Mouse (Mus musculus) spleen, postnatal 10 days (tissue): ENCODE measurements around the gene B3gnt2.
A peak's percentile ranks its signal among the peaks of the same experiment; 100 is the strongest.

Source experiments
- DNase-seq, 2 experiments: peaks; one replicate each; pipeline ENCODE4 v3.0.0; 2021 to 2022; ENCODE audit warnings: low spot score in 2 of 2

Gene B3gnt2

GRCm38 (mm10) chr11:22815143-22815542 lies 45.6 kb downstream of the B3gnt2 start:
- DNase-seq, result no peak

GRCm38 (mm10) chr11:22813921-22814704 lies 46.6 kb downstream of the B3gnt2 start:
- DNase-seq, result peak in 1 of 2 experiments; percentile 33

DNA sequence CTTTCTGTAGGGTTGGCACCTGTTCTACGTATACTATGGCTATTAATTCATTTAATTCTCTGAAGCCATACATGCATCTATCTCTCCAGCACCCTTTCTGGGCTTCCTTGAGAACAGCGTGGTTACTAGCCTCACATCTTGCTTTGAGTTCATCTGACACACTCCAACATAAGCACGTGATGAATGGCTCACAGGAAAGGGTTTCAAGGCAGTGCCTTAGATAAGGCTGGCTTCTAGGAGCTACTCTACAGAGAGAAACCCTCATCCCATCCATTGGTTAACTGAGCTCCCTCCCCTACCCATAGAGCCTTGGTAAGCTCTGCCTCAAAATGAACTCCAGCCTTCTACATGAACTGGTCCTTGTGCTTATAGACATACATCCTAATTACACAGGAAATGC lies 47.3 kb downstream of the B3gnt2 start:
- no peak for DNase-seq

- no peak for DNase-seq
Observed at GRCm38 (mm10) chr11:22811413-22811812, 49.3 kb downstream of the B3gnt2 start.

- DNase-seq, result no peak
Observed at GRCm38 (mm10) chr11:22809465-22810096, 51.2 kb downstream of the B3gnt2 start.

GRCm38 (mm10) chr11:22808040-22808439 lies 52.7 kb downstream of the B3gnt2 start:
- DNase-seq, result no peak

DNA sequence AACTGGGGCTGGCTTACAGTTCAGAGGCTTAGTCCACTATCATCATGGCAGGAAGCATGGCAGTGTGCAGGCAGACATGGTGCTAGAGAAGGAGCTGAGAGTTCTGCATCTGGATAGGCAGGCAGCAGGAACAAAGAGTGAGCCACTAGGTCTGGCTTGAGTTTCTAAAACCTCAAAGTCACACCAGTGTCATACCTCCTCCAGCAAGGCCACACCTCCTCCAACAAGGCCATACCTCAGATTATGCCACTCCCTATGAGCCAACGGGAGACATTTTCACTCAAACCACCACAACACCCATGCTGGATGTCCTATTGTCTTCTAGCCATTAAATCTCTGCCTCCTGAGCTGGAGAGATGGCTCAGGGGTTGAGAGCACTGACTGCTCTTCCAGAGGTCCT lies 55.6 kb downstream of the B3gnt2 start:
- no peak for DNase-seq

GRCm38 (mm10) chr11:22799987-22800424 lies 60.8 kb downstream of the B3gnt2 start:
- DNase-seq, result no peak

DNA sequence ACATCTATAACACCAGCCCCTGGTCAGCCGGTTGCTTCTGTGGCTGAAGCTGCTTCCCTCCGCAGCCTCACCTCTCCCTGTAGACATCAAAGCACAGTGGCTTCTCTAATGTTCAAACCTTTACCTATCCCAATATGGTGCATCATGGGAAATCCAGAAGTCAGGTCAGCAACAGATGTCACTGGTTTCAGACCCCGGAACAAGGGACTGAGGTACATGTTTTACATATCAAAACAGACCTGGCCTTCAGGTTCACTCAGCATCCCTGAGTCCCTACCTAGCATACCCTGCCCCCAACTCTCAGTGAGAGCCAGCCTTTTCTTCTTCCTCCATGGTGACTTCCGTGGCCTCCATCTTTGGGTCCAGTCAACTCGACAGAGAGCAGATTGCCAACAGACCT lies 61.8 kb downstream of the B3gnt2 start:
- no peak for DNase-seq

DNA sequence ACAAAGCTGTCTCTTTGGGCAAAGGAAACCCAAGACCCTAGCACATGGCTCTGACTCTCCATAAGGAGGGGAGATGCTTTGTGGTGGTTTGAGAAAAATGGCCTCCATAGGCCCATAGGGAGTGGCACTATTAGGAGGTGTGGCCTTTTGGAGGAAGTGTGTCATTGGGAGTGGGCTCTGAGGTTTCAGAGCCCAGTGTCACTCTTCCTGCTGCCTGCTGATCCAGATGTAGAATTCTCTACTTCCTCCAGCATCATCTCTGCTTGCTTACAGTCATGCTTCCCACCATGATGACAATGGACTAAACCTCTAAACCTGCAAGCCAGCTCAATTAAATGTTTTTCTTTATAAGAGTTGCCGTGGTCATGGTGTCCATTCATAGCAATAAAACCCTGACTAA lies 66.0 kb downstream of the B3gnt2 start:
- peak in 1 of 2 experiments; percentile 7 for DNase-seq

DNA sequence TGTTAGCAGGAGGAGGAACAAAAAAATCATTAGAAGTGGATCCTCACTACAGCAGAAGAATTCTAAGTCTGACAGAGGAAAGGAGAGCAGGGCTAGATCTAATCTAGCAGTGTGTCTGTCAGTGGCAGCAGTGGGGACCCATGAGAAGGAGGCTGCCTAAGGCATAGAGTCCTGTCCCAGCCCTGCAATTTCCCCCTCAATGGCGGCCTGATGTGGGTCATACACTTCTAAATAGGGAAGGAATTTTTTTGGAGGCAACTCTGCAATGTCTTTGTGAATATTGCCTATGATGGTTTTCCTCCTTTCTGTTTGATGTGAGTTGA lies 66.9 kb downstream of the B3gnt2 start:
- DNase-seq, result no peak

GRCm38 (mm10) chr11:22793176-22793880 lies 67.4 kb downstream of the B3gnt2 start:
- peak in 1 of 2 experiments; percentile 12 for DNase-seq

DNA sequence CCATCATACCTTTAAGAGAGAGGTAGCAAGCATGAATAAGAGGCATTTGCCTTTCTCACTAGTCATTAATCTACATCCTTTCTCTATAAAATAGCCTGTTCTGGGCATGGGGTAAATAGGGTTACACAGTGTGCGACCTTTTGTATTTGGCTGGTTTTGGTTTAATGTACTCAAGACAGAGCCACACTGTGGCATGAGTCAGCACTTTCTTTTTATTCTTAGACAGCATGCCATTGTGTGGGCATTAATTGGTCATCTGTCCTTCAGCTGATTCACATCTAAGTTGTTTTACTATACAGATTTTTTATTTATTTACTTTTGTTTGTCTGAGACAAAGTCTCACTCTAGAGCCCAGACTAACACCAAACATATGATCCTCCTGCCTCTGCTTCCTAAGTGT lies 68.6 kb downstream of the B3gnt2 start:
- peak in 1 of 2 experiments; percentile 0 for DNase-seq

GRCm38 (mm10) chr11:22791726-22792125 lies 69.0 kb downstream of the B3gnt2 start:
- DNase-seq, result peak in 1 of 2 experiments; percentile 6

DNA sequence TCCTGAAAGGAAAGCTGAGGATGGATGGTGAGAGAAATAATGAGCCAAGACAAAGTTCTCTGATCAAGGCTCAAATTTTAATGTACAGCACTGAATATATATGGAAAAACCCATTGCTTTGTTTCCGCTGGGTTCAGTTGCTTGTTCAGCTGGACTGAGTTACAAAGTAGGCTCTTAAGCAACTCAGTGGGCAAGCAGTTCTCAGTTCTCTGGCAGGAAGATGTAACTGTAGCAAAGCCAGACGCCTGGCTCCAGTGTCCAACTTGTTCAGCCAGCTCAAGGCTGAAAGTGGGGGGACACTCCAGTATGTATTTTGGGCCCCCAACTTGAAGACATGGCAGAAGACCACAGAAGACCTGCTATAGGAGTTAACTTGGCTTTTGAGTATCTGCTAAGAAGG lies 72.9 kb downstream of the B3gnt2 start:
- DNase-seq, result peak in 1 of 2 experiments; percentile 2

DNA sequence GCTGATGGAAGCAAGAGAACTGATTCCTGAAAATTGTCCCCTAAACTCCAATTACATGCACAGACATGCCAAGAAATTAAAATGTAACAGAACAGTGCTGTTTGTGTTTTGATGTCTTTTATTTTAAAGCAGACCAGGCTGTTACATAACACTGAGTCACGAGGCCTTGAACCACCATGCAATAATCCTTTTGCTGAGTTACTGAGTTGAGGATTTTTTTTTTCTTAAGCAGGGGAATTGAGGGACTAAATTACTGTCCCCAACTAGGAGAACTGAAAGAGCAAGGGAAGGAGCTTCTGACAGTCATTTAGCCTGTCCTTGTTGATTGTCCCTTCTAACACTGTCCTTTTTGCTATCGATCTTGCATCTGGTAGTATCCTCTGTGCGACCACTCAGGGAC lies 76.3 kb downstream of the B3gnt2 start:
- peak in 1 of 2 experiments; percentile 1 for DNase-seq

- DNase-seq, result peak in 1 of 2 experiments; percentile 82
Observed at GRCm38 (mm10) chr11:22782705-22783124, 78.0 kb downstream of the B3gnt2 start.

DNA sequence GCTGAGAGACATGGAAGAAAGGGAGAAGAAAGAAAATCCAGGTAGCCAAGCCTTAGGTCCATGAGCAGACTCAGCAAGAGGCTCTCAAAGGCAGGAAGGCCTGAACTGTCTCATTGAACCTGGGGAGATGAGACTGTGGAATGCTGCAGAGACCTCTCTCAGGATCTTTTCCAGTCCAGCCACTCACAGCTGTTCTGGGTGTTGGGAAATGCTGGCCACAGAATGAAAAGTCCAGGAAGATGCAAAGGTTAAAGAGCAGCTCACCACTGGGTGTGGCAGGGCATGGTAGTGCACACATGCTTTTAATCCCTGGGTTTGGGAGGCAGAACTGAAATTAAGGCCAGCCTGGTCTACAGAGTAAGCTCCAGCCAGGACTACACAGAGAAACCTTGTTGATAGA lies 79.6 kb downstream of the B3gnt2 start:
- DNase-seq, result peak in 1 of 2 experiments; percentile 10

DNA sequence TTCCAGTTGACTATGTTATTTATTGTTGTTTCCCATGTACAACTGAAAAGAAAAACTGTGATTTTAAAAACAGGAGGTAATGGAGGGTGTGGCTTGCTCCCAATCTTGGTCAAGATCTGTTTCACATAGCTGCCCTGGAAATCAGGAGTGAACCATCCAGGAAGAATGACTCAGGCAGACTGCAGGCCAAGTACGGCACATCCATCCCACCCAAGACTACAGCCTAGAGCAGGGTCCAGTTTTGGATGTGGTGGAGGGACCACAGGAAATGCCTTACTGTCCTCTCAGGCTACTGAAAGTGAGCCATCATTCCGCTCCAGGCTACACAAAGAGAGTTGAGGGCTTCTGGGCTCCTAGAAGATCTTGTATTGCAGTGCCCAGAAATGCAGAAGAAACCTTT lies 80.0 kb downstream of the B3gnt2 start:
- peak in 1 of 2 experiments; percentile 9 for DNase-seq

- peak in 1 of 2 experiments; percentile 16 for DNase-seq
Observed at GRCm38 (mm10) chr11:22779821-22780551, 80.8 kb downstream of the B3gnt2 start.

DNA sequence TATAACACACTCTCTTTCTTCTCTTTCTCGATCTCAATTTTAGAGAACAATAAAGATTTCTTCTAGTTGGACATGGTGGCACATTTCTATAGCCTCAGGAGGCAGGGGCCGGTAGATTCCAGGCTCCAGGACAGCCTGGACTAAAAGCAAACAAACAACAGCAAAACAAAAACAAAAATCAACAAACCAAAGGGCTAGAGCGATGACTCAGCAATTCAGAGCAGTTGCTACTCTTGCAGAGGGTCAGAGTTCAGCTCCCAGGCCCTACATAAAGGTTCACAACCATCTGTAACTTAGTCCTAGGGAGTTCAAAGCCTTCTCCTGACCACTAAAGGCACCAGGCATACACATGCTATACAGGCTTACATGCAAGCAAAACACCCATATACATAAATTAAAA lies 82.2 kb downstream of the B3gnt2 start:
- peak in 1 of 2 experiments; percentile 5 for DNase-seq

DNA sequence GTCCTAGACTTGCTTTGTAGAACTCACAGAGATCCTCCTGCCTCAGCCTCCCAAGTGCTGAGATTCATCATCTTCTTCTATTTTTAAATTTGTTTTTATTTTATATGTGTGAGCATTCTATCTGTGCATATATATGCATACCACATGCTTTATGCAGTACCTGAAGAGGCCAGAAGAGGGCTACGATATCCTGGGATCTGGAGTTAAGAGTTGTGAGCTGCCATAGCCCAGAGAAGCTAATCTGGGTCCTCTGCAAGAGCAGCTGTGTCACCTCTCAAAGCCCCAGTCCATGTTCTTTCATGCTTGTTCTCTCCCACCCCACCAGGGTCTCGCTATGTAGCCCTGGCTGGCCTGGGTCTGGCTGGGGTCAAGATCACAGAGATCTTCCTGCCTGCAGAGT lies 83.2 kb downstream of the B3gnt2 start:
- DNase-seq, result peak in 1 of 2 experiments; percentile 65
